In the genomic region with DNA sequence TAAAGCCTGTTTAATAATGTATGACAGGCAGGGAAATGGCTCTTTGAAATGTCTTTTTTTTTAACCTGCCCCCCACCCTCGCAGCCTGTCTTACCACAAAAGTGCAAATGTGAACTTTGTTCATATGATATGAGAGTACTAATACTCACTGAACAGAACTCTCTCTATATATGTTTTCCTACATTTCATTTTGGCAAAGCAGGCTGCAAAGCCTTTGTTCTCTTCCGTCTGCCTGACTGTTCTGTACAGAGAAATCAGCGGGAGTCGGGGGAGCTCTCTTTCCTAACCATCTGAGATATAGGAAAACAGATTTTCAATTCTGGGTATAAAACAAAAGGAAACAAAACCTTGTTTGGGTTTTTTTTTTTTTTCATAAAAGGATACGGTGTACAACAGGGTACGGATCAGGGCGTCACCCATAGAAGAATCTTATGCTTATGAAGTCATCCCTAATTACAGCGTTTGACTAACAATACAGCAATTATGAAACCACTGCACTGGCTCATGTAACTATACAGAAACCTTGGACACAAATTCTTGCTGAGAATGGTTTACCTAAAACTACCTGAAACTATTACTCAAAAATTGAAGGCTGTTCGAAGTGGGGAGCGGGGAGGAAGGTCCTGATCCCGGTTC, we compare ENCODE assay signal across 21 mouse cellular contexts. TPM values are rescaled to one million over a fixed set of nuclear protein-coding genes. Genes with fewer than 3 reads are reported as not detected.
DNase-seq lines count a peak whose midpoint lies in the region; TF ChIP-seq lines count a peak whose summit lies in the region.
"Had no signal": no experiment of that assay in that cellular context is flagged by ENCODE, and none has a peak within 500 bp of the region (broad histone marks: within the 10 kb centered on the region; RNA-seq: fewer than 3 reads in every experiment).

No protein-coding gene starts in this region.

- no peak for DNase-seq in gastrocnemius, adult 2 months
- no peak for DNase-seq in gastrocnemius, postnatal 10 days
- DNase-seq in left cerebral cortex, adult 2 months (ENCODE audit: extremely low spot score in 1 of 2, low spot score in 2 of 2) = no peak
- no peak for DNase-seq in left cerebral cortex, postnatal 14 days (ENCODE audit: low spot score in 2 of 2)
- DNase-seq in spleen, postnatal 10 days (ENCODE audit: low spot score in 2 of 2) = no peak
- DNase-seq: adrenal gland, adult 2 months; cerebellum, adult 11 months; cerebellum, postnatal 10 days; kidney, postnatal 36 days; layer of hippocampus, adult 9-11 months; liver, embryonic 13.5 days; right cerebral cortex, postnatal 25 days; thymus, adult 18-20 months had no signal

- no peak overlapping the region for H3K4me3 ChIP-seq in gastrocnemius, adult 2 months
- no peak overlapping the region for H3K4me3 ChIP-seq in left cerebral cortex, adult 2 months
- H3K4me3 ChIP-seq in bone marrow macrophage, adult 2 months (ENCODE audit: insufficient read depth, low read length) = peak overlapping the region; percentile 1; the same call in 1 of the 2 replicates
- H3K4me3 ChIP-seq in embryonic fibroblast, embryonic 13.5 days (ENCODE audit: insufficient read depth, low read length) = no peak overlapping the region
- H3K4me3 ChIP-seq: hindbrain, embryonic 12.5 days; limb, embryonic 13.5 days; liver, embryonic 13.5 days; lung, embryonic 15.5 days; midbrain, embryonic 12.5 days; stomach, embryonic 15.5 days had no signal

- intact Hi-C loops in gastrocnemius, adult 2 months (cut with DNase I) = no loop called here
- intact Hi-C loops in left cerebral cortex, adult 2 months (cut with DNase I) = no loop called here
- intact Hi-C loops in left cerebral cortex, postnatal 14 days (cut with DNase I) = no loop called here

- H3K27ac ChIP-seq in gastrocnemius, adult 2 months = peak overlapping the region; percentile 38
- H3K27ac ChIP-seq in left cerebral cortex, adult 2 months = peak overlapping the region; percentile 47; the same call in 1 of the 2 replicates
- H3K27ac ChIP-seq in bone marrow macrophage, adult 2 months (ENCODE audit: insufficient read depth, low read depth, low read length) = peak overlapping the region; percentile 71
- H3K27ac ChIP-seq in embryonic fibroblast, embryonic 13.5 days (ENCODE audit: insufficient read depth, low read length) = peak overlapping the region; percentile 40; the same call in 1 of the 2 replicates
- H3K27ac ChIP-seq: hindbrain, embryonic 12.5 days; limb, embryonic 13.5 days; liver, embryonic 13.5 days; lung, embryonic 15.5 days; macrophage; midbrain, embryonic 12.5 days; stomach, embryonic 15.5 days had no signal

- TF ChIP-seq POLR2A in bone marrow macrophage, adult 2 months (IDR thresholded peaks at IDR 0.05; ENCODE audit: borderline replicate concordance, low read depth, low read length) = no peak
- TF ChIP-seq POLR2A in embryonic fibroblast, embryonic 13.5 days (IDR thresholded peaks at IDR 0.05; ENCODE audit: low read depth, low read length) = no peak

- TF ChIP-seq CTCF in gastrocnemius, adult 2 months (IDR thresholded peaks at IDR 0.05) = no peak
- TF ChIP-seq CTCF in left cerebral cortex, adult 2 months (IDR thresholded peaks at IDR 0.05) = no peak
- TF ChIP-seq CTCF in bone marrow macrophage, adult 2 months (IDR thresholded peaks at IDR 0.05; ENCODE audit: low read depth, low read length) = no peak
- TF ChIP-seq CTCF in embryonic fibroblast, embryonic 13.5 days (IDR thresholded peaks at IDR 0.05; ENCODE audit: borderline replicate concordance, insufficient read depth, low read length) = no peak

- peaks cover 11% of the 10 kb centered on the region for H3K4me1 ChIP-seq in bone marrow macrophage, adult 2 months (ENCODE audit: control insufficient read depth, insufficient read depth, low read length)
- H3K4me1 ChIP-seq in embryonic fibroblast, embryonic 13.5 days (ENCODE audit: control insufficient read depth, insufficient read depth, low read length) = peaks cover 5% of the 10 kb centered on the region
- H3K4me1 ChIP-seq: hindbrain, embryonic 12.5 days; limb, embryonic 13.5 days; liver, embryonic 13.5 days; lung, embryonic 15.5 days; midbrain, embryonic 12.5 days; stomach, embryonic 15.5 days had no signal

RNA-seq across cellular contexts. Expression of gene Pls3, which starts 41.9 kb away (rescaled TPM):
- total RNA-seq in gastrocnemius, adult 2 months (2021) = 10 to 100 TPM; 11.5 to 24.7 TPM
- total RNA-seq in gastrocnemius, postnatal 10 days (2021) = 10 to 100 TPM; 44.5 to 57.2 TPM
- 100 to 1,000 TPM; 111 to 130 TPM for total RNA-seq in left cerebral cortex, adult 2 months (2021)
- total RNA-seq in left cerebral cortex, postnatal 14 days (2021) = 100 to 1,000 TPM in 1 of 2 experiments, 10 to 100 TPM in 1; 99.5 to 103 TPM
- 16.2 TPM in 2 replicates for polyA plus RNA-seq in bone marrow macrophage, adult 2 months (2012; ENCODE audit: insufficient read depth, insufficient read length, missing spikeins)
- 326 and 437 TPM in 2 replicates for polyA plus RNA-seq in embryonic fibroblast, embryonic 13.5 days (2011; ENCODE audit: insufficient read length, low read depth, missing spikeins)
